Mouse (Mus musculus) C2C12 (cell line): ENCODE results near the gene Dnhd1. TPM values are rescaled to one million over a fixed set of nuclear protein-coding genes. Genes with fewer than 3 reads are reported as not detected.

Source experiments
- H3K27me3 ChIP-seq: one replicate; pipeline ENCODE4 v1.6.1; 2011; ENCODE audit not compliant: control insufficient read depth, insufficient read depth, insufficient read length
- H3K36me3 ChIP-seq: one replicate; pipeline ENCODE4 v1.6.1; 2011; ENCODE audit not compliant: control insufficient read depth, insufficient read depth
- H3K4me3 ChIP-seq: one replicate; pipeline ENCODE4 v1.5.1; 2011; ENCODE audit warnings: mild to moderate bottlenecking, control low read depth; ENCODE audit not compliant: poor library complexity, insufficient read depth, severe bottlenecking
- H3K79me2 ChIP-seq: one replicate; pipeline ENCODE4 v1.6.1; 2011; ENCODE audit not compliant: control insufficient read depth, insufficient read depth
- H3K79me3 ChIP-seq: one replicate; pipeline ENCODE4 v1.6.1; 2011; ENCODE audit warnings: low read depth, control low read depth
- H3ac ChIP-seq: one replicate; pipeline ENCODE3; 2011; ENCODE audit warnings: low read depth; ENCODE audit not compliant: control insufficient read depth, insufficient read length
- CEBPB ChIP-seq: IDR thresholded peaks from one replicate; pipeline ENCODE4 v1.6.1; 2011; ENCODE audit warnings: low read depth, mild to moderate bottlenecking, control low read depth, moderate library complexity
- CTCF ChIP-seq: IDR thresholded peaks from one replicate; pipeline ENCODE4 v1.5.1; 2011; ENCODE audit not compliant: control insufficient read depth, insufficient read depth, insufficient read length
- FOSL1 ChIP-seq: IDR thresholded peaks from one replicate; pipeline ENCODE4 v1.8.0; 2011; ENCODE audit warnings: mild to moderate bottlenecking, low read length; ENCODE audit not compliant: poor library complexity, insufficient read depth, severe bottlenecking
- MAX ChIP-seq: IDR thresholded peaks from one replicate; pipeline ENCODE4 v1.6.1; 2011; ENCODE audit warnings: mild to moderate bottlenecking, control low read depth
- MYOD1 ChIP-seq: IDR thresholded peaks from one replicate; pipeline ENCODE4 v1.6.1; 2011; ENCODE audit warnings: low read depth; ENCODE audit not compliant: control insufficient read depth, insufficient read length
- MYOG ChIP-seq: IDR thresholded peaks from one replicate; pipeline ENCODE4 v1.6.1; 2011; ENCODE audit not compliant: control insufficient read depth, insufficient read length; ENCODE audit errors: extremely low read depth
- USF1 ChIP-seq: IDR thresholded peaks from one replicate; pipeline ENCODE4 v1.6.1; 2011; ENCODE audit warnings: low read depth, mild to moderate bottlenecking, control low read depth, moderate library complexity
- polyA plus RNA-seq: library from polyadenylated mRNA; unstranded; fragments of >200 nt; fragmentation: generic; extraction: Trizol; gene quantifications from one replicate; pipeline ENCODE4 v1.2.1, GENCODE M21; 2012; ENCODE audit warnings: missing spikeins

Dnhd1 gene
- polyA plus RNA-seq, 1 experiment, result 0.35 TPM

DNA sequence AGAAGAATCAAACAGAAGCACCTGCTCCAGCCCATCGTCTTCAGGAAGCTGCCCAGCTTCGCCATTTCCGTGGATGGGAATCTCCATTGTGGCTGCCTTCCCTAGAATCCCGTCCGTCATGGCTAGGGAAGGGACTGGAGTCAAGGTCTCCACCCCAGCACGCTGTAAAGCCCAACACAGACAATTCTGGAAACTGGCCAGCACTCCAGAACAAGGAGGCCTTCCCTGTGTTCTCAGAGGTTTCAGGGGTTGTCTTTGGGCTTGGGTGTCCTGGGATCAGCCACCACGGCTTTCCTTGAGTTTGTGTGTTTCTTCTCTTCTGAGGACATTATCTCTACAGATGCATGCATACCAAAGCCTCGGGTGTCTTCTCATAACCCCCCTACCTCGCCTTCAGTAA is 11.3 kb upstream of the Dnhd1 start:
- Histone ChIP-seq H3K4me3 (peak overlapping the region; percentile 71), H3K79me3 (peaks cover 30% of the 10 kb centered on the region), H3K36me3 (peaks cover 38% of the 10 kb centered on the region), H3ac (peak overlapping the region; percentile 62), H3K27me3 (no peaks in the 10 kb centered on the region), H3K79me2 (peaks cover 46% of the 10 kb centered on the region)
- TF ChIP-seq MAX, result no peak
- TF ChIP-seq MYOD1, result no peak
- TF ChIP-seq USF1, result no peak
- TF ChIP-seq CTCF, result no peak
- no peak for TF ChIP-seq CEBPB
- TF ChIP-seq MYOG, result no peak
- no peak for TF ChIP-seq FOSL1

- TF ChIP-seq CTCF (no peak), MAX (no peak)
- Histone ChIP-seq H3K36me3 (peaks cover 38% of the 10 kb centered on the region), H3K79me3 (peaks cover 30% of the 10 kb centered on the region), H3ac (peak within 1 kb of the TSS; percentile 88), H3K79me2 (peaks cover 46% of the 10 kb centered on the region), H3K27me3 (no peaks in the 10 kb centered on the region), H3K4me3 (peak within 1 kb of the TSS; percentile 71)
These were observed 10.9 kb upstream of the Dnhd1 start, which contains the start of gene Timm10b for GRCm38 (mm10) chr7:105639756-105640155. TSS of gene Timm10b (plus strand) at chr7:105640056.

- H3K79me3 ChIP-seq, result peaks cover 30% of the 10 kb centered on the region
- peaks cover 38% of the 10 kb centered on the region for H3K36me3 ChIP-seq
- peak within 1 kb of the TSS; percentile 88 for H3ac ChIP-seq
- peak within 1 kb of the TSS; percentile 71 for H3K4me3 ChIP-seq
- no peak for TF ChIP-seq FOSL1
- TF ChIP-seq CEBPB, result no peak
- no peak for TF ChIP-seq CTCF
- TF ChIP-seq USF1, result no peak
- TF ChIP-seq MYOG, result no peak
- TF ChIP-seq MYOD1, result no peak
- peaks cover 46% of the 10 kb centered on the region for H3K79me2 ChIP-seq
- no peaks in the 10 kb centered on the region for H3K27me3 ChIP-seq
These were observed 10.3 kb upstream of the Dnhd1 start, which contains the start of the genes Arfip2 and Gm45799 for GRCm38 (mm10) chr7:105640233-105640893. TSS of gene Arfip2 (minus strand) at chr7:105640416. TSS of gene Gm45799 (plus strand) at chr7:105640552.

- Histone ChIP-seq H3K27me3 (no peaks in the 10 kb centered on the region), H3ac (peak overlapping the region; percentile 88), H3K79me2 (peaks cover 46% of the 10 kb centered on the region), H3K4me3 (peak overlapping the region; percentile 71), H3K79me3 (peaks cover 30% of the 10 kb centered on the region), H3K36me3 (peaks cover 38% of the 10 kb centered on the region)
- TF ChIP-seq FOSL1 (no peak), MYOG (no peak), MAX (no peak), MYOD1 (no peak), CEBPB (no peak), CTCF (no peak), USF1 (no peak)
These were observed 9.8 kb upstream of the Dnhd1 start for GRCm38 (mm10) chr7:105640894-105641255.

- H3K36me3 ChIP-seq, result peaks cover 31% of the 10 kb centered on the region
- peaks cover 30% of the 10 kb centered on the region for H3K79me3 ChIP-seq
- peak overlapping the region; percentile 24 for H3ac ChIP-seq
- TF ChIP-seq USF1 (no peak), CTCF (no peak), MAX (no peak), MYOG (no peak), CEBPB (no peak), MYOD1 (no peak), FOSL1 (no peak)
- H3K27me3 ChIP-seq, result no peaks in the 10 kb centered on the region
- H3K79me2 ChIP-seq, result peaks cover 46% of the 10 kb centered on the region
- no peak overlapping the region for H3K4me3 ChIP-seq
These were observed 8.7 kb upstream of the Dnhd1 start for GRCm38 (mm10) chr7:105641936-105642335.

GRCm38 (mm10) chr7:105685541-105686197 is 35.0 kb downstream of the Dnhd1 start:
- Histone ChIP-seq H3K4me3 (no peak overlapping the region), H3K79me2 (no peaks in the 10 kb centered on the region), H3K27me3 (peaks cover 5% of the 10 kb centered on the region), H3K79me3 (no peaks in the 10 kb centered on the region), H3ac (no peak overlapping the region), H3K36me3 (no peaks in the 10 kb centered on the region)
- TF ChIP-seq CEBPB (no peak), MYOD1 (no peak), MAX (no peak), USF1 (no peak), FOSL1 (no peak), CTCF (no peak), MYOG (no peak)
